8 mouse cellular contexts compared by ENCODE assay signal in the genomic region with DNA sequence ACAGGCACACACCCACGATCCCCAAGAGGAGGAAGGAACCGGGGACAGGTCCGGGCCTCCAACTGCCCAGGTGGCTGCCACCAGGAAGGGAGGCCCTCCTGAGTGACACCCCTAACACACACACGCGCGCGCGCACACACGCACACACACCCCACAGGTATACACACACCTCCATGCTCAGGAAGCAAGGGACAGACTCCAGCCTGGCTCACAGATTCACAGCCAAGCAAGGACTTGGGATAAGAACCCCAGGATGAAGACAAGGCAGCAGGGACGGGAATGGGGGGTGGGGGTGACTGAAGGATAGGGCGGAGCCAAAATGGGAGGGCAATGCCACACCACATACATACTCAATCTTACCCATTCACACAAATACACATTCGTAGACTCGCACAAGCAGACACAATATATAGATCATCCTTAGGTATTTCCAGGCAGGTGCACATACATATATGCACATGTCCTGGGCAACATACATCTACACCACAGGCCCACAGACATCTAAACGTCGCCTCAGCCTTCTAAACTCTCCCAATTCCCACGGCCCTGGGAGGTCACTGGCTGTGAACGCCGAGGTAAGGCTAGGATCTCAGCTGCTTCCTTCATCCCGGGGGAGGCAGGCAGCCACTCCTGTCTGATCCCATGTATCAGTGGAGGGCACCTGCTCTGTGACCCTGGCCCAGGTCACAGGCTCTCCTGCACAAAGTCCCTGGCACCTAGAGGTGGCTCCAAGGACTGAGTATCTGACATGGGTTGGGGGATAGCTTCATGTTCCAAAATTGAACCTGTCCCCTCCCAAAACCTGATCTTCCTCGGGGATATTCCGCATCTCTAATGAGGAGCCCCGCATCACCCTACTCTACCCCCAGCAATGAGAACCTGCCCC. TPM values are rescaled to one million over a fixed set of nuclear protein-coding genes. Genes with fewer than 3 reads are reported as not detected.
DNase-seq lines count a peak whose midpoint lies in the region; ATAC-seq and TF ChIP-seq lines count a peak whose summit lies in the region.

No protein-coding gene starts in this region.

- H3K4me3 ChIP-seq in lung, postnatal 0 days (ENCODE audit: low read depth, low read length), result peak overlapping the region; percentile 39
- peak overlapping the region; percentile 66 for H3K4me3 ChIP-seq in limb, embryonic 12.5 days (replicated peaks)
- H3K4me3 ChIP-seq in stomach, embryonic 15.5 days (replicated peaks), result peak overlapping the region; percentile 55

- H3K27ac ChIP-seq in lung, postnatal 0 days (ENCODE audit: low read length), result no peak overlapping the region
- H3K27ac ChIP-seq in limb, embryonic 12.5 days, result no peak overlapping the region
- H3K27ac ChIP-seq in stomach, embryonic 15.5 days, result no peak overlapping the region

- ATAC-seq in cerebellum, adult (ENCODE audit: insufficient number of reproducible peaks, low FRiP score, low TSS enrichment), result peak; percentile 4; the same call in 1 of the 2 replicates
- no peak for ATAC-seq in lung, postnatal 0 days
- peak; percentile 8; the same call in 1 of the 2 replicates for ATAC-seq in limb, embryonic 12.5 days (ENCODE audit: insufficient number of reproducible peaks, insufficient read depth, low FRiP score, low TSS enrichment, low read depth)
- no peak for ATAC-seq in stomach, embryonic 15.5 days (ENCODE audit: insufficient read depth, low FRiP score, low read depth)

- no peak for DNase-seq in cerebellum, postnatal 14 days
- no peak for DNase-seq in lung, postnatal 0 days (ENCODE audit: low spot score)
- no peak for DNase-seq in lung, postnatal 10 days
- no peak for DNase-seq in spleen, postnatal 4 days (ENCODE audit: low spot score in 2 of 2)
- no peak for DNase-seq in thymus, postnatal 36 days

- peaks cover 6% of the 10 kb centered on the region; the same call in 1 of the 2 replicates for H3K27me3 ChIP-seq in lung, postnatal 0 days (replicated peaks; ENCODE audit: insufficient read depth, low read length)
- H3K27me3 ChIP-seq in limb, embryonic 12.5 days, result peaks cover 61% of the 10 kb centered on the region
- no peaks in the 10 kb centered on the region; the same call in 1 of the 2 replicates for H3K27me3 ChIP-seq in stomach, embryonic 15.5 days (replicated peaks)

- H3K9ac ChIP-seq in lung, postnatal 0 days (replicated peaks; ENCODE audit: low read depth), result no peak overlapping the region
- H3K9ac ChIP-seq in limb, embryonic 12.5 days (replicated peaks), result peak overlapping the region; percentile 70
- H3K9ac ChIP-seq in stomach, embryonic 15.5 days, result no peak overlapping the region

- no peak for TF ChIP-seq CTCF in lung, postnatal 0 days (IDR thresholded peaks at IDR 0.05)

- TF ChIP-seq EP300 in lung, postnatal 0 days (IDR thresholded peaks at IDR 0.05), result no peak

- 0 out of 2 replicates have a peak, but pooled peaks cover 4% of the 10 kb centered on the region for H3K4me1 ChIP-seq in lung, postnatal 0 days (ENCODE audit: insufficient read depth, low read depth, low read length)
- peaks cover 35% of the 10 kb centered on the region for H3K4me1 ChIP-seq in limb, embryonic 12.5 days (replicated peaks)
- H3K4me1 ChIP-seq in stomach, embryonic 15.5 days, result peaks cover 24% of the 10 kb centered on the region; the same call in 1 of the 2 replicates

- no peaks in the 10 kb centered on the region for H3K36me3 ChIP-seq in lung, postnatal 0 days (ENCODE audit: insufficient read depth, low read length)
- H3K36me3 ChIP-seq in limb, embryonic 12.5 days, result no peaks in the 10 kb centered on the region
- no peaks in the 10 kb centered on the region for H3K36me3 ChIP-seq in stomach, embryonic 15.5 days

- H3K9me3 ChIP-seq in lung, postnatal 0 days (ENCODE audit: low read length), result no peaks in the 10 kb centered on the region
- H3K9me3 ChIP-seq in limb, embryonic 12.5 days, result peaks cover 7% of the 10 kb centered on the region; the same call in 1 of the 2 replicates
- H3K9me3 ChIP-seq in stomach, embryonic 15.5 days, result no peaks in the 10 kb centered on the region

- WGBS in lung, postnatal 0 days, result 57% methylated on average over 22 of the region's 22 CpGs
- 59% methylated on average over 22 of the region's 22 CpGs for WGBS in limb, embryonic 12.5 days
- 55% methylated on average over 22 of the region's 22 CpGs for WGBS in stomach, embryonic 15.5 days

- H3K4me2 ChIP-seq in lung, postnatal 0 days (replicated peaks; ENCODE audit: low read depth, low read length), result peak overlapping the region; percentile 70
- peak overlapping the region; percentile 90 for H3K4me2 ChIP-seq in limb, embryonic 12.5 days
- H3K4me2 ChIP-seq in stomach, embryonic 15.5 days, result peak overlapping the region; percentile 87

RNA-seq across cellular contexts. Expression of a gene that starts 0.9 kb away (rescaled TPM):
- polyA plus RNA-seq in lung, postnatal 0 days (2015; fragmentation: Nextera tagmentation; extraction: Ambion mirVana), result 1.2 and 1.5 TPM in 2 replicates
- polyA plus RNA-seq in limb, embryonic 12.5 days (2016; fragmentation: Nextera tagmentation; extraction: Ambion mirVana), result 6.6 and 7.0 TPM in 2 replicates
- 6.9 and 8.8 TPM in 2 replicates for polyA plus RNA-seq in stomach, embryonic 15.5 days (2015; fragmentation: Nextera tagmentation; extraction: Ambion mirVana)

RNA-seq across cellular contexts. Expression of a gene that starts 47.4 kb away (rescaled TPM):
- not detected in 2 replicates for polyA plus RNA-seq in lung, postnatal 0 days (2015; fragmentation: Nextera tagmentation; extraction: Ambion mirVana)
- polyA plus RNA-seq in limb, embryonic 12.5 days (2016; fragmentation: Nextera tagmentation; extraction: Ambion mirVana), result not detected in 2 replicates
- not detected in 2 replicates for polyA plus RNA-seq in stomach, embryonic 15.5 days (2015; fragmentation: Nextera tagmentation; extraction: Ambion mirVana)

Comparison
In these comparisons a context has a peak if more than half of its experiments do, and no peak if none do; other contexts are left out.
1. ATAC-seq: peak in cerebellum, adult (single experiment) and limb, embryonic 12.5 days (single experiment); none in lung, postnatal 0 days (single experiment) and stomach, embryonic 15.5 days (single experiment).
2. Peak in every context shown above with its lines, with median percentiles within 50 percentile points of each other: H3K4me2 ChIP-seq and H3K4me3 ChIP-seq.